Mouse (Mus musculus) thymus, adult 2 months (tissue): ENCODE measurements around the gene Lrrc66.

ENCODE experiments used
- CTCF ChIP-seq: fragments of 200-500 bp; IDR thresholded peaks from 2 replicates; pipeline ENCODE4 v1.5.1; 2012; ENCODE audit warnings: mild to moderate bottlenecking, control low read depth, low read length, moderate library complexity, borderline replicate concordance; ENCODE audit not compliant: control insufficient read depth, poor library complexity, insufficient read depth; ENCODE audit errors: extremely low read depth
- POLR2A ChIP-seq: fragments of 200-500 bp; IDR thresholded peaks from 2 replicates; pipeline ENCODE4 v1.6.1; 2012; ENCODE audit warnings: mild to moderate bottlenecking, low read length, control low read depth, moderate library complexity; ENCODE audit not compliant: control insufficient read depth, poor library complexity, insufficient read depth; ENCODE audit errors: extremely low read depth

- TF ChIP-seq CTCF (no peak), POLR2A (no peak)
Measured at GRCm38 (mm10) chr5:73632291-73632690, at the start of gene Lrrc66.
